Mouse (Mus musculus): Measurements from ENCODE around the gene Camk1. TPM values are rescaled to one million over a fixed set of nuclear protein-coding genes. Genes with fewer than 3 reads are reported as not detected.

Camk1 gene
- total RNA-seq (2014; rRNA removed) (96.5 and 105 TPM in 2 replicates), polyA plus RNA-seq (2015; fragmentation: Nextera tagmentation; extraction: Ambion mirVana) (109 and 111 TPM in 2 replicates)

DNA sequence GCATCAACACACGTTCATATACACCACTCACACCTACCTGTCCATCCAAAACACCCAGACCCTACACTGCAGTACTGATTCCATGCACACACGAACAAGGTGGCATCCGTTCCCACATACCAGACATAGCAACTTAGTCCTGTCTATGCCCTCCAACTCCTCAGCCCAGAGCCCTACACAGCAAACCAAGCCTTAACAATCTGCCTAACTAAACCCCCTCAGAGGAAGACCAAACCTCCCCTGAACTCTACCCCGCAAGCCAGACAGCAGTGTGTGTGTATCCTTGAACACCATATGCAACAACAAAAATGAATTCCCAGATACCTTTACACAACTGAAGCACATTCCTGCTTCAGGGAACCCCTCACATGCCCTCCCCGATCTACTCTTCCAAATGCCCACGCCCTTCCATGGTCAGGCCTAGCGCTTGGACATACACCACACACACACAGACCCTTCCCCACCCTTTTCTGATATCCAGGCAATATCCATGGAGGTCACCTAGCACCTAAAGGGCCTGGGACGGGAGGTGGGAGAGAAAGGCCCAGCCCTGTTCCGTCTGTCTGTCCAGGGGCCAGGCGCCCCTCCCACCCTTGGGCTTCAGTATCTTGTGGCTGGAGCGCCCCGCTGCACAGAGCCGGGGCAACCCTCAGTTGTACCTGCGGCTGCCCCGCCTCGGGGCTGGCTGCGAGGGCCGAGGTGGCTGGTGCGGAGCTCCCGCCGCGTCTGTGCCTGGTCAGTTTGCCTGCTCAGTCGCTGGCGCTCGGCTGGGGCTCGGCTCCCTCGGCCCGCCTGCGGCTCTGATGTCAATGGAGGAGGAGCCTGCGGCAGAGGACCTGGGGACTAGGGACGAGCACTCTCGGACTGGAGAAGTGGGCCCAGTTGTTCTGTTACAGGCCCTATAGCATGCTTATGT is at the start of gene Camk1:
Camk1 (minus strand) TSS at position 808 of the 916 bp plus-strand sequence.
- Histone ChIP-seq H3K9me3 (ENCODE audit: low read length) (no peaks in the 10 kb centered on the region), H3K36me3 (ENCODE audit: insufficient read depth, low read length) (peaks cover 10% of the 10 kb centered on the region), H3K9ac (replicated peaks; ENCODE audit: low read length) (peak within 1 kb of the TSS; percentile 82), H3K4me2 (ENCODE audit: low read depth, low read length) (peak within 1 kb of the TSS; percentile 81), H3K27me3 (ENCODE audit: insufficient read depth, low read length) (no peaks in the 10 kb centered on the region), H3K27ac (peak within 1 kb of the TSS; percentile 76), H3K4me1 (ENCODE audit: insufficient read depth, low read length) (peaks cover 14% of the 10 kb centered on the region; the same call in 1 of the 2 replicates), H3K4me3 (ENCODE audit: low read length) (peak within 1 kb of the TSS; percentile 55)
- WGBS, result 13% methylated on average over 32 of the region's 32 CpGs
- peak; percentile 76 for DNase-seq (ENCODE audit: low spot score)
- TF ChIP-seq CTCF (IDR thresholded peaks at IDR 0.05; ENCODE audit: low read depth), result no peak
- ATAC-seq, result peak; percentile 75

DNA sequence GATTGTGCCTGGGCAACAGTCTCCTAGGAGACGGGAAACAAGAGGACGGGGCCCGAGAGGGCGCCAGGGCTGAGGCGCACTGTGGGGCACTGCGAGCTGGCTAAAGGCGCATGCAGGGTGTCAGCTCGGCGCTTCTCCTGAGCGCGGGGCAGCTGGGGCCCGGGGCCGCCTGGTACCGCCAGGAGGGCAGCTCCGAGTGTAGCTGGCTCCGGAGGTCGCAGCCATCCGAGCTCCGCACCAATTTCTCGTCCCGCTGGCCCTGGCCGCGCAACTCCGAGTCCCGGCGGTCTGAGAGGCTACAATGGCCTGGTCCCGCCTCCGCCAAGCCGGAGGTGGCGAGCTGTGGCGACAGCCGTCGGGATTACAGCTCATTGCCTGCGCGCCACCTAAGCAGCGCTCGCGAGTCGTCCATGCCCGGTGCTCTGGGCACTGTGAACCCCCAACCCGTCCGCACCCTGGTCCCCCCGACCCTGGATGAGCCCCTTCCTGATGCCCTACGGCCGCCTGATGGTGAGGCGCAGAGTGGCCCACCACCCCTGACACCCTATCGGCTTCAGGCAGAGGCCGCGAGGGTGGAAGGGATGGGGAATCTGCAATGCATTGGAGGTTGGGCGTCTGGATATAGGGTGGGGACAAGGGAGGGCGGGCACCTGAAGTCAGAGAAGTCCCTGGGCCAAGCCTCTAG is 48.7 kb upstream of the Camk1 start:
- Histone ChIP-seq H3K4me3 (ENCODE audit: low read length) (peak overlapping the region; percentile 38), H3K36me3 (ENCODE audit: insufficient read depth, low read length) (peaks cover 17% of the 10 kb centered on the region), H3K9ac (replicated peaks; ENCODE audit: low read length) (peak overlapping the region; percentile 56), H3K27ac (peak overlapping the region; percentile 73), H3K9me3 (ENCODE audit: low read length) (0 out of 2 replicates have a peak, but pooled peaks cover 2% of the 10 kb centered on the region), H3K4me1 (ENCODE audit: insufficient read depth, low read length) (no peaks in the 10 kb centered on the region), H3K27me3 (ENCODE audit: insufficient read depth, low read length) (no peaks in the 10 kb centered on the region), H3K4me2 (ENCODE audit: low read depth, low read length) (peak overlapping the region; percentile 70)
- WGBS, result 3% methylated on average over 51 of the region's 51 CpGs
- peak; percentile 91 for ATAC-seq
- TF ChIP-seq CTCF (IDR thresholded peaks at IDR 0.05; ENCODE audit: low read depth), result no peak
- peak; percentile 80 for DNase-seq (ENCODE audit: low spot score)

DNA sequence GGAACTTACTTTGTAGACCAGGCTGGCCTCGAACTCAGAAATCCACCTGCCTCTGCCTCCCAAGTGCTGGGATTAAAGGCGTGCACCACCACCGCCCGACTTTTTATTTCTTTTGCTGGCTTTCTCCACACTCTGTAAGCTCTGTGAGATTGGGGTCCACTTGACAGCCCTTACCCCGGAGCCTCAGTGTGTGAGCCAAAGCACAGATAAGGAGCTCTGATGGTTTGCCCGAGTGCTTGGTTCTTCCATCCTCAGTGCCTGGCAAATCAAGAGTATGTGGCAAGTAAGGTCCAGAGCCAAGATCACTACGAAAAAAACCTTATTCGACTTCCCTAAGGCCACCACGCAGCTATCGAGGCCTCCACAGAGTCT is 48.2 kb upstream of the Camk1 start:
- peaks cover 21% of the 10 kb centered on the region for H3K36me3 ChIP-seq (ENCODE audit: insufficient read depth, low read length)
- no peaks in the 10 kb centered on the region for H3K4me1 ChIP-seq (ENCODE audit: insufficient read depth, low read length)
- peak overlapping the region; percentile 73 for H3K27ac ChIP-seq
- peak overlapping the region; percentile 70 for H3K4me2 ChIP-seq (ENCODE audit: low read depth, low read length)
- 0 out of 2 replicates have a peak, but pooled peaks cover 2% of the 10 kb centered on the region for H3K9me3 ChIP-seq (ENCODE audit: low read length)
- 23% methylated on average over 10 of the region's 10 CpGs for WGBS
- H3K4me3 ChIP-seq (ENCODE audit: low read length), result peak overlapping the region; percentile 38
- ATAC-seq, result peak; percentile 42; the same call in 1 of the 2 replicates
- no peaks in the 10 kb centered on the region for H3K27me3 ChIP-seq (ENCODE audit: insufficient read depth, low read length)
- no peak for DNase-seq (ENCODE audit: low spot score)
- H3K9ac ChIP-seq (replicated peaks; ENCODE audit: low read length), result peak overlapping the region; percentile 56
- no peak for TF ChIP-seq CTCF (IDR thresholded peaks at IDR 0.05; ENCODE audit: low read depth)

DNA sequence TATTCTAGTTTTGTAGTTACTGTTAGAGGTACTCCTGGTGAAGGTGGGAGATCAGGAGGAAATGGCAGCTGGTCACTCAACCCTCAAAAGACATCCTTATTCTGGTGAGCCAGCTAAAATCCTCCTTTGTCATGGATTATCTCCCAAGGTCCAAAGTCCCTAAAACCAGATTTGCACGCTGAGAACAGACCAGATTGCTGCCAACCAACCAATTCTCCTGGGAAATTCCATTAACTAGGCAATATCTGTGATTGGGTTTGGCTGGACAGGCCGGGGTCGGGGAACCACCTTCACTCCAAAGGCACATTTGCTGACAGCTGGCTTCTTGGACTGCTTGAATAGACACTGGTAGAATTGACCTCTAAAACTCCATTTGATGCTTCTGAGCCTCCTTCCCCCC is 46.9 kb upstream of the Camk1 start:
- Histone ChIP-seq H3K9me3 (ENCODE audit: low read length) (0 out of 2 replicates have a peak, but pooled peaks cover 2% of the 10 kb centered on the region), H3K4me3 (ENCODE audit: low read length) (no peak overlapping the region), H3K27ac (no peak overlapping the region), H3K9ac (replicated peaks; ENCODE audit: low read length) (no peak overlapping the region), H3K27me3 (ENCODE audit: insufficient read depth, low read length) (no peaks in the 10 kb centered on the region), H3K36me3 (ENCODE audit: insufficient read depth, low read length) (peaks cover 27% of the 10 kb centered on the region), H3K4me2 (ENCODE audit: low read depth, low read length) (no peak overlapping the region), H3K4me1 (ENCODE audit: insufficient read depth, low read length) (no peaks in the 10 kb centered on the region)
- ATAC-seq, result no peak
- 74% methylated on average over 3 of the region's 3 CpGs for WGBS
- no peak for TF ChIP-seq CTCF (IDR thresholded peaks at IDR 0.05; ENCODE audit: low read depth)
- peak; percentile 26 for DNase-seq (ENCODE audit: low spot score)

DNA sequence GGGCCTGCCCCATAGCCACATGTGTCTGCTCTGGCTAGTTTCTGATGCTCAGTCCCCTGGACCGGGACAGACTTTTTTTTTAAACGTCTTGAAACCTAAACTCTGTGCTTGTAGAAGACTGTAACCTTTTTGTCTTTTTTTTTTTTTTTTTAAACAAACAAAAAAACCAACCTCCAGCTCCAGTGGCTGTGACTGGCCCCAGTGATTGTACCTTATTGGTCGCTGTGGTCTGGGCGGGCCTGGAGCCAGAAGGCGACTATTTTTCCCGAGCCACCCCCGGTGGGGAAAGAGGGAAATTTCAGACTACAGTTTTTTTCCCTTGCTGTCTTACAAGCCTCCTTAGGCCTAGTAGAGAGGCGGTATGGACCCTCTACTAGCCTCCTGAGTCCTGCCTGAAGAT is 45.2 kb upstream of the Camk1 start, which contains the start of gene Ttll3:
Ttll3 (plus strand) TSS at position 301 of the 400 bp plus-strand sequence.
- DNase-seq (ENCODE audit: low spot score) (no peak), ATAC-seq (no peak)
- TF ChIP-seq CTCF (IDR thresholded peaks at IDR 0.05; ENCODE audit: low read depth), result no peak
- Histone ChIP-seq H3K27ac (no peak within 1 kb of the TSS), H3K9me3 (ENCODE audit: low read length) (no peaks in the 10 kb centered on the region), H3K4me2 (ENCODE audit: low read depth, low read length) (no peak within 1 kb of the TSS), H3K36me3 (ENCODE audit: insufficient read depth, low read length) (peaks cover 41% of the 10 kb centered on the region), H3K27me3 (ENCODE audit: insufficient read depth, low read length) (no peaks in the 10 kb centered on the region), H3K4me1 (ENCODE audit: insufficient read depth, low read length) (no peaks in the 10 kb centered on the region), H3K9ac (replicated peaks; ENCODE audit: low read length) (no peak within 1 kb of the TSS), H3K4me3 (ENCODE audit: low read length) (no peak within 1 kb of the TSS)
- WGBS, result 72% methylated on average over 8 of the region's 8 CpGs

DNA sequence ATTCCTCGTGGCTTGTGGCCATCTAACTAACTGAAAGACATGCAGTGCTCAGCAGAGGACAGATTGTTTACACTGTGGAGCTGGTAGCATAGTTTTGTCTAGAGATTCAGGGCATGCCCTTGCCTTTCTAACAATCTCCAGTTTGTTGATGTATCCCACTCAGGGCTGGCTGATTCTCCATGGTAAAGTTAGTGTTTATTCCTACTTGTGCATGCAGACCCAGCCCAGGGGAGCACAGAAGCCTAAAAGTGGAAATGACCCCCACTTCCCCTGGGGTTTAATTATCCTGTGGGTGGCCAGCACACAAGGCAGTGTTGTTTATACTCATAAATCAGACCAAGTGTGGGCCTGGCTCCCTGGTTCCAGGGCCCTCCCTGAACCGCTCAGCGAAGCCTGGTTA is 42.2 kb upstream of the Camk1 start:
- Histone ChIP-seq H3K4me2 (ENCODE audit: low read depth, low read length) (no peak overlapping the region), H3K9ac (replicated peaks; ENCODE audit: low read length) (no peak overlapping the region), H3K4me3 (ENCODE audit: low read length) (no peak overlapping the region), H3K36me3 (ENCODE audit: insufficient read depth, low read length) (peaks cover 61% of the 10 kb centered on the region), H3K27ac (peak overlapping the region; percentile 48), H3K4me1 (ENCODE audit: insufficient read depth, low read length) (no peaks in the 10 kb centered on the region), H3K27me3 (ENCODE audit: insufficient read depth, low read length) (no peaks in the 10 kb centered on the region), H3K9me3 (ENCODE audit: low read length) (no peaks in the 10 kb centered on the region)
- TF ChIP-seq CTCF (IDR thresholded peaks at IDR 0.05; ENCODE audit: low read depth), result no peak
- 65% methylated on average over 3 of the region's 3 CpGs for WGBS
- DNase-seq (ENCODE audit: low spot score) (peak; percentile 54), ATAC-seq (peak; percentile 36)

Measured in hindbrain, postnatal 0 days (tissue).